In genomic region chr4:56801907-56802668, GRCm38 (mm10) we compare ENCODE assay signal across 7 mouse cellular contexts. TPM values are rescaled to one million over a fixed set of nuclear protein-coding genes. Genes with fewer than 3 reads are reported as not detected.
DNase-seq lines count a peak whose midpoint lies in the region; ATAC-seq lines count a peak whose summit lies in the region.

Elp1 (minus strand) TSS chr4:56802331.
Fam206a (plus strand) TSS chr4:56802345.

- peak within 1 kb of the TSS; percentile 92 for H3K4me3 ChIP-seq in embryonic facial prominence, embryonic 10.5 days
- H3K4me3 ChIP-seq in limb, embryonic 10.5 days, result peak within 1 kb of the TSS; percentile 98
- peak within 1 kb of the TSS; percentile 91 for H3K4me3 ChIP-seq in midbrain, embryonic 13.5 days (replicated peaks)

- H3K9ac ChIP-seq in midbrain, embryonic 13.5 days (replicated peaks), result peak within 1 kb of the TSS; percentile 91

- peak; percentile 95 for ATAC-seq in granulocyte monocyte progenitor cell, adult 5-6 weeks (replicated peaks; ENCODE audit: poor library complexity, severe bottlenecking)
- peak; percentile 97 for ATAC-seq in midbrain, embryonic 13.5 days

- H3K27ac ChIP-seq in embryonic facial prominence, embryonic 10.5 days (replicated peaks), result peak within 1 kb of the TSS; percentile 96
- H3K27ac ChIP-seq in limb, embryonic 10.5 days, result peak within 1 kb of the TSS; percentile 95
- peak within 1 kb of the TSS; percentile 82 for H3K27ac ChIP-seq in midbrain, embryonic 13.5 days

- H3K36me3 ChIP-seq in embryonic facial prominence, embryonic 10.5 days (replicated peaks), result peaks cover 69% of the 10 kb centered on the region
- peaks cover 67% of the 10 kb centered on the region for H3K36me3 ChIP-seq in limb, embryonic 10.5 days
- peaks cover 42% of the 10 kb centered on the region for H3K36me3 ChIP-seq in midbrain, embryonic 13.5 days

- peak within 1 kb of the TSS; percentile 68 for H3K4me2 ChIP-seq in midbrain, embryonic 13.5 days (replicated peaks)

- H3K4me1 ChIP-seq in embryonic facial prominence, embryonic 10.5 days, result peaks cover 25% of the 10 kb centered on the region
- H3K4me1 ChIP-seq in limb, embryonic 10.5 days, result peaks cover 20% of the 10 kb centered on the region
- peaks cover 27% of the 10 kb centered on the region for H3K4me1 ChIP-seq in midbrain, embryonic 13.5 days (replicated peaks)

- DNase-seq in adrenal gland, postnatal 10 days, result peak; percentile 99
- peak; percentile 94 for DNase-seq in embryonic facial prominence, embryonic 10.5 days (ENCODE audit: low spot score)
- peak; percentile 91 for DNase-seq in kidney, adult 11 months
- DNase-seq in limb, embryonic 10.5 days (ENCODE audit: low spot score), result peak; percentile 98
- DNase-seq in spleen, adult 12 weeks (ENCODE audit: low spot score), result peak; percentile 97

- under 1% methylated on average over 72 of the region's 72 CpGs for WGBS in embryonic facial prominence, embryonic 10.5 days
- under 1% methylated on average over 72 of the region's 72 CpGs for WGBS in limb, embryonic 10.5 days
- under 1% methylated on average over 72 of the region's 72 CpGs for WGBS in midbrain, embryonic 13.5 days

- H3K9me3 ChIP-seq in embryonic facial prominence, embryonic 10.5 days, result no peaks in the 10 kb centered on the region
- no peaks in the 10 kb centered on the region for H3K9me3 ChIP-seq in limb, embryonic 10.5 days (replicated peaks)
- H3K9me3 ChIP-seq in midbrain, embryonic 13.5 days, result no peaks in the 10 kb centered on the region

- no peaks in the 10 kb centered on the region for H3K27me3 ChIP-seq in embryonic facial prominence, embryonic 10.5 days (replicated peaks; ENCODE audit: low read depth, poor library complexity, severe bottlenecking)
- H3K27me3 ChIP-seq in limb, embryonic 10.5 days (ENCODE audit: low read depth, poor library complexity, severe bottlenecking), result no peaks in the 10 kb centered on the region
- no peaks in the 10 kb centered on the region for H3K27me3 ChIP-seq in midbrain, embryonic 13.5 days

RNA-seq across cellular contexts. Expression of gene Elp1, which starts in this region (rescaled TPM):
- 10 to 100 TPM; 25.5 to 30.9 TPM for total RNA-seq in adrenal gland, postnatal 10 days (2021)
- polyA plus RNA-seq in embryonic facial prominence, embryonic 10.5 days (2016; fragmentation: Nextera tagmentation; extraction: Ambion mirVana), result 92.5 and 92.9 TPM in 2 replicates
- 52.5 and 59.4 TPM in 2 replicates for total RNA-seq in granulocyte monocyte progenitor cell, adult 5-6 weeks (2014; fragmentation: Nextera tagmentation)
- total RNA-seq in granulocyte monocyte progenitor cell, adult 5-6 weeks (2017), result 39.4 and 60.0 TPM in 2 replicates
- 91.9 and 96.8 TPM in 2 replicates for polyA plus RNA-seq in limb, embryonic 10.5 days (2016; fragmentation: Nextera tagmentation; extraction: Ambion mirVana)
- polyA plus RNA-seq in midbrain, embryonic 13.5 days (2015; fragmentation: Nextera tagmentation; extraction: Ambion mirVana), result 63.3 and 66.1 TPM in 2 replicates

RNA-seq across cellular contexts. Expression of gene Fam206a, which starts in this region (rescaled TPM):
- 10 to 100 TPM in 1 of 2 experiments, 1 to 10 TPM in 1; 9.8 to 11.3 TPM for total RNA-seq in adrenal gland, postnatal 10 days (2021)
- polyA plus RNA-seq in embryonic facial prominence, embryonic 10.5 days (2016; fragmentation: Nextera tagmentation; extraction: Ambion mirVana), result 27.6 and 28.1 TPM in 2 replicates
- 31.0 and 37.9 TPM in 2 replicates for total RNA-seq in granulocyte monocyte progenitor cell, adult 5-6 weeks (2014; fragmentation: Nextera tagmentation)
- 8.7 and 10.1 TPM in 2 replicates for total RNA-seq in granulocyte monocyte progenitor cell, adult 5-6 weeks (2017)
- polyA plus RNA-seq in limb, embryonic 10.5 days (2016; fragmentation: Nextera tagmentation; extraction: Ambion mirVana), result 28.0 and 28.5 TPM in 2 replicates
- polyA plus RNA-seq in midbrain, embryonic 13.5 days (2015; fragmentation: Nextera tagmentation; extraction: Ambion mirVana), result 16.8 and 19.0 TPM in 2 replicates

Comparison
In these comparisons a context has a peak if more than half of its experiments do, and no peak if none do; other contexts are left out.
1. Peak in every context shown above with its lines: DNase-seq, ATAC-seq, H3K4me3 ChIP-seq and H3K27ac ChIP-seq.